Mouse (Mus musculus) intestine, embryonic 14.5 days (tissue): ENCODE results near the gene Adam20. TPM values are rescaled to one million over a fixed set of nuclear protein-coding genes. Genes with fewer than 3 reads are reported as not detected.
A peak's percentile ranks its signal among the peaks of the same experiment; 100 is the strongest.
"Not testable (repeated sequence)": the region's sequence is repeated elsewhere in the genome, so short reads cannot be mapped to it uniquely, and the experiment has no call there.

Experiments
- ATAC-seq: fragments of 200-750 bp; cut with Nextera tagmentation; replicated peaks from 2 replicates; pipeline ENCODE4 v1.8.0; 2017; ENCODE audit warnings: low read depth, moderate number of reproducible peaks, moderate TSS enrichment, moderate library complexity; ENCODE audit not compliant: low FRiP score, low TSS enrichment
- DNase-seq: peaks from one replicate; pipeline ENCODE4 v3.0.0-alpha.2; 2018; ENCODE audit warnings: low spot score
- H3K27ac ChIP-seq: fragments of 300-500 bp; sonication (generic); 2 replicates; pipeline ENCODE4 v1.5.1; 2014; ENCODE audit warnings: low read depth, mild to moderate bottlenecking, control low read depth
- H3K27me3 ChIP-seq: fragments of 300-500 bp; sonication (generic); replicated peaks from 2 replicates; pipeline ENCODE4 v1.6.1; 2014; ENCODE audit warnings: low read length, control low read depth; ENCODE audit not compliant: control insufficient read depth, insufficient read depth
- H3K36me3 ChIP-seq: fragments of 300-500 bp; sonication (generic); 2 replicates; pipeline ENCODE4 v1.6.1; 2014; ENCODE audit warnings: low read length, control low read depth; ENCODE audit not compliant: control insufficient read depth, insufficient read depth
- H3K4me1 ChIP-seq: fragments of 300-500 bp; sonication (generic); replicated peaks from 2 replicates; pipeline ENCODE4 v1.6.1; 2014; ENCODE audit warnings: low read length, control low read depth, mixed read lengths; ENCODE audit not compliant: control insufficient read depth, insufficient read depth
- H3K4me2 ChIP-seq: fragments of 300-500 bp; sonication (generic); 2 replicates; pipeline ENCODE4 v1.6.1; 2014; ENCODE audit warnings: low read length
- H3K4me3 ChIP-seq: fragments of 300-500 bp; sonication (generic); 2 replicates; pipeline ENCODE4 v1.5.1; 2014; ENCODE audit warnings: low read depth, low read length, control low read depth, mixed read lengths
- H3K9ac ChIP-seq: fragments of 300-500 bp; sonication (generic); 2 replicates; pipeline ENCODE4 v1.6.1; 2014; ENCODE audit warnings: mild to moderate bottlenecking, low read length
- H3K9me3 ChIP-seq: fragments of 300-500 bp; sonication (generic); 2 replicates; pipeline ENCODE4 v1.6.1; 2016; ENCODE audit warnings: low read length, control low read depth; ENCODE audit not compliant: control insufficient read depth
- WGBS: fragments of 180-500 bp; shearing (Covaris S2); extraction: QIAGEN DNeasy Blood & Tissue Kit; methylation state at CpG from one replicate; pipeline ENCODE4 v1.1.7; 2014; 5-methylcytosine and 5-hydroxymethylcytosine counted together
- polyA plus RNA-seq: library from polyadenylated mRNA; unstranded; fragments of >200 nt; fragmentation: Nextera tagmentation; extraction: Ambion mirVana; gene quantifications from 2 replicates; pipeline ENCODE4 v1.2.1, GENCODE M21; 2014

Gene Adam20
- polyA plus RNA-seq: not detected in 2 replicates

GRCm38 (mm10) chr8:40792973-40793372 lies at the start of gene Adam20:
Gene Adam20 (plus strand): TSS chr8:40793273.
- H3K9me3 ChIP-seq, H3K27ac ChIP-seq, DNase-seq, H3K27me3 ChIP-seq, ATAC-seq, H3K4me2 ChIP-seq, H3K4me3 ChIP-seq, H3K36me3 ChIP-seq, H3K4me1 ChIP-seq, H3K9ac ChIP-seq: not testable (repeated sequence)
- 62% methylated on average over 1 of the region's 1 CpGs for WGBS

- H3K4me2 ChIP-seq, H3K36me3 ChIP-seq, H3K4me3 ChIP-seq, DNase-seq, H3K9me3 ChIP-seq, H3K27ac ChIP-seq, H3K4me1 ChIP-seq, ATAC-seq, H3K9ac ChIP-seq, H3K27me3 ChIP-seq: not testable (repeated sequence)
- WGBS: 64% methylated on average over 1 of the region's 1 CpGs
Observed at GRCm38 (mm10) chr8:40751908-40752307, 41.2 kb upstream of the Adam20 start, which contains the start of gene Adam25. Gene Adam25 (plus strand): TSS chr8:40752208.

GRCm38 (mm10) chr8:40783320-40783719 lies 9.8 kb upstream of the Adam20 start:
- Histone ChIP-seq H3K4me3 (no peak overlapping the region), H3K9me3 (no peaks in the 10 kb centered on the region), H3K4me2 (no peak overlapping the region), H3K36me3 (no peaks in the 10 kb centered on the region), H3K9ac (no peak overlapping the region), H3K4me1 (no peaks in the 10 kb centered on the region), H3K27me3 (no peaks in the 10 kb centered on the region), H3K27ac (no peak overlapping the region)
- no peak for ATAC-seq
- no peak for DNase-seq

- Histone ChIP-seq H3K4me2 (no peak overlapping the region), H3K36me3 (no peaks in the 10 kb centered on the region), H3K9me3 (no peaks in the 10 kb centered on the region), H3K4me1 (no peaks in the 10 kb centered on the region), H3K27ac (no peak overlapping the region), H3K4me3 (no peak overlapping the region), H3K9ac (no peak overlapping the region), H3K27me3 (no peaks in the 10 kb centered on the region)
- DNase-seq: peak; percentile 51
- WGBS: 82% methylated on average over 2 of the region's 2 CpGs
- peak; percentile 75 for ATAC-seq
Observed at GRCm38 (mm10) chr8:40803379-40804079, 10.5 kb downstream of the Adam20 start.

Other genes with a start within 250 kb of the Adam20 start
- gene Adam24, start 118.2 kb upstream of the Adam20 start, polyA plus RNA-seq: not detected in 2 replicates
- not detected in 2 replicates for gene Adam25, start 41.1 kb upstream of the Adam20 start, polyA plus RNA-seq
- gene Adam39, start 29.7 kb downstream of the Adam20 start, polyA plus RNA-seq: not detected in 2 replicates